Mouse (Mus musculus): ENCODE measurements around the gene Lmo7.

- TF ChIP-seq POLR2A (IDR thresholded peaks at IDR 0.05; ENCODE audit: low read depth, low read length) (no peak), CTCF (IDR thresholded peaks at IDR 0.05; ENCODE audit: extremely low read depth, insufficient read length, insufficient replicate concordance, low read depth, low read length) (no peak)
Observed at GRCm38 (mm10) chr14:101737501-101737900, 7.7 kb downstream of the Lmo7 start.
